Mouse (Mus musculus): ENCODE measurements around the gene Nbas. TPM values are rescaled to one million over a fixed set of nuclear protein-coding genes. Genes with fewer than 3 reads are reported as not detected.
A peak's percentile ranks its signal among the peaks of the same experiment; 100 is the strongest.

The Nbas gene
- total and polyA plus RNA-seq, 2 experiments from 2014 or later, result 12.4 to 41.4 TPM

GRCm38 (mm10) chr12:13479163-13479562 is 210.2 kb downstream of the Nbas start:
- Histone ChIP-seq H3K9me3 (ENCODE audit: low read length) (no peaks in the 10 kb centered on the region), H3K27me3 (ENCODE audit: insufficient read depth, low read length) (no peaks in the 10 kb centered on the region), H3K4me2 (ENCODE audit: low read depth, low read length, poor library complexity, severe bottlenecking) (no peak overlapping the region), H3K9ac (replicated peaks; ENCODE audit: low read length, poor library complexity, severe bottlenecking) (no peak overlapping the region), H3K4me3 (ENCODE audit: low read depth, low read length) (no peak overlapping the region), H3K27ac (ENCODE audit: low read depth, low read length) (no peak overlapping the region), H3K36me3 (ENCODE audit: insufficient read depth, low read length) (0 out of 2 replicates have a peak, but pooled peaks cover 1% of the 10 kb centered on the region), H3K4me1 (ENCODE audit: insufficient read depth, low read length) (no peaks in the 10 kb centered on the region)
- 89% methylated on average over 7 of the region's 7 CpGs for WGBS
- no peak for TF ChIP-seq CTCF (IDR thresholded peaks at IDR 0.05)
- ATAC-seq (ENCODE audit: low FRiP score), result no peak
- DNase-seq (ENCODE audit: low spot score), result no peak

- no peak overlapping the region for H3K27ac ChIP-seq (ENCODE audit: low read depth, low read length)
- H3K27me3 ChIP-seq (ENCODE audit: insufficient read depth, low read length), result no peaks in the 10 kb centered on the region
- no peak overlapping the region for H3K4me2 ChIP-seq (ENCODE audit: low read depth, low read length, poor library complexity, severe bottlenecking)
- WGBS, result 96% methylated on average over 3 of the region's 3 CpGs
- ATAC-seq (ENCODE audit: low FRiP score) (no peak), DNase-seq (ENCODE audit: low spot score) (no peak)
- no peak for TF ChIP-seq CTCF (IDR thresholded peaks at IDR 0.05)
- no peaks in the 10 kb centered on the region for H3K9me3 ChIP-seq (ENCODE audit: low read length)
- no peaks in the 10 kb centered on the region for H3K4me1 ChIP-seq (ENCODE audit: insufficient read depth, low read length)
- H3K36me3 ChIP-seq (ENCODE audit: insufficient read depth, low read length), result no peaks in the 10 kb centered on the region
- no peak overlapping the region for H3K9ac ChIP-seq (replicated peaks; ENCODE audit: low read length, poor library complexity, severe bottlenecking)
- no peak overlapping the region for H3K4me3 ChIP-seq (ENCODE audit: low read depth, low read length)
Observed at GRCm38 (mm10) chr12:13486278-13486677, 217.3 kb downstream of the Nbas start.

- H3K4me1 ChIP-seq (ENCODE audit: insufficient read depth, low read length), result 0 out of 2 replicates have a peak, but pooled peaks cover 2% of the 10 kb centered on the region
- H3K27ac ChIP-seq (ENCODE audit: low read depth, low read length), result no peak overlapping the region
- WGBS, result 88% methylated on average over 6 of the region's 6 CpGs
- no peak for TF ChIP-seq CTCF (IDR thresholded peaks at IDR 0.05)
- H3K27me3 ChIP-seq (ENCODE audit: insufficient read depth, low read length), result no peaks in the 10 kb centered on the region
- H3K36me3 ChIP-seq (ENCODE audit: insufficient read depth, low read length), result no peaks in the 10 kb centered on the region
- no peaks in the 10 kb centered on the region for H3K9me3 ChIP-seq (ENCODE audit: low read length)
- H3K9ac ChIP-seq (replicated peaks; ENCODE audit: low read length, poor library complexity, severe bottlenecking), result no peak overlapping the region
- no peak overlapping the region for H3K4me3 ChIP-seq (ENCODE audit: low read depth, low read length)
- no peak overlapping the region for H3K4me2 ChIP-seq (ENCODE audit: low read depth, low read length, poor library complexity, severe bottlenecking)
- ATAC-seq (ENCODE audit: low FRiP score) (no peak), DNase-seq (ENCODE audit: low spot score) (no peak)
Observed at GRCm38 (mm10) chr12:13497211-13497610, 228.3 kb downstream of the Nbas start.

GRCm38 (mm10) chr12:13499237-13499889 is 230.4 kb downstream of the Nbas start:
- no peak overlapping the region for H3K4me3 ChIP-seq (ENCODE audit: low read depth, low read length)
- DNase-seq (ENCODE audit: low spot score), result peak; percentile 22
- H3K4me1 ChIP-seq (ENCODE audit: insufficient read depth, low read length), result 0 out of 2 replicates have a peak, but pooled peaks cover 2% of the 10 kb centered on the region
- H3K27ac ChIP-seq (ENCODE audit: low read depth, low read length), result no peak overlapping the region
- no peaks in the 10 kb centered on the region for H3K9me3 ChIP-seq (ENCODE audit: low read length)
- no peak for ATAC-seq (ENCODE audit: low FRiP score)
- no peaks in the 10 kb centered on the region for H3K27me3 ChIP-seq (ENCODE audit: insufficient read depth, low read length)
- TF ChIP-seq CTCF (IDR thresholded peaks at IDR 0.05), result no peak
- WGBS, result 43% methylated on average over 10 of the region's 10 CpGs
- no peaks in the 10 kb centered on the region for H3K36me3 ChIP-seq (ENCODE audit: insufficient read depth, low read length)
- H3K9ac ChIP-seq (replicated peaks; ENCODE audit: low read length, poor library complexity, severe bottlenecking), result no peak overlapping the region
- H3K4me2 ChIP-seq (ENCODE audit: low read depth, low read length, poor library complexity, severe bottlenecking), result no peak overlapping the region

GRCm38 (mm10) chr12:13500191-13500590 is 231.3 kb downstream of the Nbas start:
- H3K9ac ChIP-seq (replicated peaks; ENCODE audit: low read length, poor library complexity, severe bottlenecking), result no peak overlapping the region
- no peak overlapping the region for H3K4me2 ChIP-seq (ENCODE audit: low read depth, low read length, poor library complexity, severe bottlenecking)
- H3K4me1 ChIP-seq (ENCODE audit: insufficient read depth, low read length), result 0 out of 2 replicates have a peak, but pooled peaks cover 2% of the 10 kb centered on the region
- H3K4me3 ChIP-seq (ENCODE audit: low read depth, low read length), result no peak overlapping the region
- H3K9me3 ChIP-seq (ENCODE audit: low read length), result no peaks in the 10 kb centered on the region
- ATAC-seq (ENCODE audit: low FRiP score), result no peak; the same call in 1 of the 2 replicates
- no peaks in the 10 kb centered on the region for H3K36me3 ChIP-seq (ENCODE audit: insufficient read depth, low read length)
- H3K27ac ChIP-seq (ENCODE audit: low read depth, low read length), result no peak overlapping the region
- no peaks in the 10 kb centered on the region for H3K27me3 ChIP-seq (ENCODE audit: insufficient read depth, low read length)
- DNase-seq (ENCODE audit: low spot score), result no peak
- TF ChIP-seq CTCF (IDR thresholded peaks at IDR 0.05), result no peak
- WGBS, result 97% methylated on average over 3 of the region's 3 CpGs

- Histone ChIP-seq H3K9ac (replicated peaks; ENCODE audit: low read length, poor library complexity, severe bottlenecking) (no peak overlapping the region), H3K27ac (ENCODE audit: low read depth, low read length) (no peak overlapping the region; the same call in 1 of the 2 replicates), H3K4me2 (ENCODE audit: low read depth, low read length, poor library complexity, severe bottlenecking) (no peak overlapping the region), H3K4me3 (ENCODE audit: low read depth, low read length) (no peak overlapping the region), H3K9me3 (ENCODE audit: low read length) (no peaks in the 10 kb centered on the region), H3K4me1 (ENCODE audit: insufficient read depth, low read length) (no peaks in the 10 kb centered on the region), H3K27me3 (ENCODE audit: insufficient read depth, low read length) (no peaks in the 10 kb centered on the region), H3K36me3 (ENCODE audit: insufficient read depth, low read length) (no peaks in the 10 kb centered on the region)
- 67% methylated on average over 5 of the region's 5 CpGs for WGBS
- no peak for DNase-seq (ENCODE audit: low spot score)
- no peak for TF ChIP-seq CTCF (IDR thresholded peaks at IDR 0.05)
- 0 out of 2 replicates have a peak, but pooled peaks have one; percentile 41 for ATAC-seq (ENCODE audit: low FRiP score)
Observed at GRCm38 (mm10) chr12:13504771-13505444, 236.0 kb downstream of the Nbas start.
